Mouse (Mus musculus): Measurements from ENCODE around the gene Zfp462. TPM values are rescaled to one million over a fixed set of nuclear protein-coding genes. Genes with fewer than 3 reads are reported as not detected.

The Zfp462 gene
- polyA plus RNA-seq, 1 experiment from 2014 or later: 34.8 TPM

DNA sequence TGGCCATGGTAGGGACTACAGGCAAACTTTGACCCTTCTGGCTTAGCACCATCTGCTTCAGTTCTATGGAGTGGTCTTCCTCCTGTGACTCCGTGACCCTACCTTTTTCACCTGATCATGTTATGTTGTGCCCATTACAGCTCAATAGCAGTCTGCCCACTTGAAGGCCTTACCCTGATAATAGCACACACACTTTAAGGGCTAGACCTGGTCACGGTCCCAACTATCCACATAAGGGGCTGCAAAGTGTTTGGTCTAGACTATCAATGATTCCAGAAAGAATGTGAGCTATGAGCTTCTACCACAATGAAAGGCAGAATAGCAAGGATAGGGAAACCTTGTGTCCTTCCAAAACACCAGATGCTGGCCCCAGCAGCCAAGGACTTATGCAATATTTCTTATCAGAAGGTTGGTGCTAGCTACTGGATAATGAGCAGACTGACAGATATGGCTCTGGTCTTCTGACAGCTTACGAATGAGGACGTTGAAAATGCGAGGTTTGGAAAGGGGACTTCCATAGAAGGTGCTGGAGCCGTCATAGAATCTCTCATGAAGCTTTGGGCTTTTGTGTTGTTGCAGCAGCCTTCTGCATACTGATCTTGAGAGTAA is 139.3 kb downstream of the Zfp462 start:
- DNase-seq (ENCODE audit: low spot score) (no peak), ATAC-seq (ENCODE audit: low FRiP score) (no peak)
- H3K9ac ChIP-seq (ENCODE audit: low read depth, low read length): no peak overlapping the region
- no peak overlapping the region for H3K27ac ChIP-seq (ENCODE audit: low read depth, low read length)
- no peaks in the 10 kb centered on the region for H3K9me3 ChIP-seq (ENCODE audit: control insufficient read depth, low read length)
- H3K4me3 ChIP-seq (ENCODE audit: low read depth, low read length): no peak overlapping the region
- no peaks in the 10 kb centered on the region for H3K4me1 ChIP-seq (replicated peaks; ENCODE audit: control insufficient read depth, insufficient read depth, low read length)
- no peaks in the 10 kb centered on the region for H3K27me3 ChIP-seq (ENCODE audit: control insufficient read depth, insufficient read depth, low read length)
- peaks cover under 1% of the 10 kb centered on the region; the same call in 1 of the 2 replicates for H3K36me3 ChIP-seq (ENCODE audit: control insufficient read depth, insufficient read depth, low read length)
- H3K4me2 ChIP-seq (replicated peaks; ENCODE audit: low read depth, low read length): no peak overlapping the region
- 85% methylated on average over 6 of the region's 6 CpGs for whole genome bisulfite sequencing

DNA sequence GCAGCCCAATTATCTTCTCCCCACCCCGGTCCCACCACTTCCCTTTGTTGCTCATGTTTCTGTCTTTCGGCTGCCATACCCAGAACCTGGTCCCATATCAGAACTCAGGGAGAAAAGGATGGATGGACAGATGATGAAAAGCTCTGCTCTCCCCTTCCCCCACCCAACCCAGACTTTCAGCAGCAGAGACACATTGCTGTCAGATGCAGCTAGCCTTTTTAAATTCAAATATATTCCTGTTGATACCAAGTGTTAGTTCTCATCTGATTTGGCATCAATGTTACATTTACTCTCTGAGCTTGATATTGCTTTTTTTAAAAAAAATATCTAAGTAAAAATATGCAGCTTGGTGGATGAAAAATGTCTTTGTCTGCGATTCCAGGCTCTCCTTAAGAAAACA is 143.3 kb downstream of the Zfp462 start:
- Histone ChIP-seq H3K4me1 (replicated peaks; ENCODE audit: control insufficient read depth, insufficient read depth, low read length) (no peaks in the 10 kb centered on the region), H3K27ac (ENCODE audit: low read depth, low read length) (no peak overlapping the region), H3K9me3 (ENCODE audit: control insufficient read depth, low read length) (no peaks in the 10 kb centered on the region), H3K27me3 (ENCODE audit: control insufficient read depth, insufficient read depth, low read length) (no peaks in the 10 kb centered on the region), H3K4me2 (replicated peaks; ENCODE audit: low read depth, low read length) (no peak overlapping the region), H3K9ac (ENCODE audit: low read depth, low read length) (no peak overlapping the region), H3K4me3 (ENCODE audit: low read depth, low read length) (no peak overlapping the region), H3K36me3 (ENCODE audit: control insufficient read depth, insufficient read depth, low read length) (no peaks in the 10 kb centered on the region)
- ATAC-seq (ENCODE audit: low FRiP score): no peak
- no peak for DNase-seq (ENCODE audit: low spot score)
- 88% methylated on average over 3 of the region's 3 CpGs for WGBS

DNA sequence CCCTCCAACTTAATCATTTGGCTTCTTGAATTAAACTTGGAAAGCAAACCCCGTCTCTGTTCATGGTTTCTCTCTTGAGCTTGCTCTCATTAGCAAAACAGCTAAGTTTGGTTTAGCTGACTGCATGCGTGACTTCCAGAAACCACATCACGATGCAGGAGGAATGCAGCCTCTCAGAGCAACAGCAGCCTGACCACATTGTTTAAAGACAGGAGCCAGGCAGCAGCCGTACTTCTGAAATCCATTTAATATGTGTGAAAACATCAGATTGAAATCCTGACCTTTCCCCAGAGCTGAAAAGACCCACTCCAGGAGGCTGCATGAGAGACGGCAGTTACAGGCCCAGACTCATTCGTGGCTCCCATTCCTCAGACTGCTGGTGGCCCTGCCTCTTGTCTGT is 144.1 kb downstream of the Zfp462 start:
- no peak overlapping the region for H3K4me2 ChIP-seq (replicated peaks; ENCODE audit: low read depth, low read length)
- DNase-seq (ENCODE audit: low spot score): no peak
- no peak overlapping the region for H3K27ac ChIP-seq (ENCODE audit: low read depth, low read length)
- no peak for ATAC-seq (ENCODE audit: low FRiP score)
- H3K9me3 ChIP-seq (ENCODE audit: control insufficient read depth, low read length): no peaks in the 10 kb centered on the region
- H3K4me3 ChIP-seq (ENCODE audit: low read depth, low read length): no peak overlapping the region
- no peak overlapping the region for H3K9ac ChIP-seq (ENCODE audit: low read depth, low read length)
- no peaks in the 10 kb centered on the region for H3K27me3 ChIP-seq (ENCODE audit: control insufficient read depth, insufficient read depth, low read length)
- no peaks in the 10 kb centered on the region for H3K4me1 ChIP-seq (replicated peaks; ENCODE audit: control insufficient read depth, insufficient read depth, low read length)
- WGBS: 39% methylated on average over 6 of the region's 6 CpGs
- no peaks in the 10 kb centered on the region for H3K36me3 ChIP-seq (ENCODE audit: control insufficient read depth, insufficient read depth, low read length)

DNA sequence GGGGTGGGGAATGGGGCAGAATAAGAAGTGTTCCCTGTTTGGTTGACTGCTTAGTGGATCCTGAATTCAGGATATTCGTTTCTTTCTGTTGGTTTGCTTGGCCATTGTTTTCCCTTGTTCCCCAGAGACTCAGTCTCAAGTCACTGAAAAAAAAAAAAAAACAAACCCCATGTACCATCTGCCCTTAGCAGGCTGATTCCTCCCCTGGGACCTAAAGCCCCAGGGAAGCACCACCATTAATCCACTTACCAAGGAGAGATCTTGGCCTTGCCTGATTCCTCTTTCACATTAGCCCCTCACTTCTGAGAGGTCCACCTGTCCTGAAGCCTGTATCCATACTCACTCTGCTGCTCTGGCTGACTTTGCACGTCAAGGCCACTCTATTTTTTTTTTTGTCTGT is 152.3 kb downstream of the Zfp462 start:
- WGBS: 23% methylated on average over 2 of the region's 2 CpGs
- Histone ChIP-seq H3K27ac (ENCODE audit: low read depth, low read length) (no peak overlapping the region), H3K4me1 (replicated peaks; ENCODE audit: control insufficient read depth, insufficient read depth, low read length) (no peaks in the 10 kb centered on the region), H3K36me3 (ENCODE audit: control insufficient read depth, insufficient read depth, low read length) (no peaks in the 10 kb centered on the region), H3K9ac (ENCODE audit: low read depth, low read length) (no peak overlapping the region), H3K27me3 (ENCODE audit: control insufficient read depth, insufficient read depth, low read length) (no peaks in the 10 kb centered on the region), H3K4me3 (ENCODE audit: low read depth, low read length) (no peak overlapping the region), H3K9me3 (ENCODE audit: control insufficient read depth, low read length) (no peaks in the 10 kb centered on the region), H3K4me2 (replicated peaks; ENCODE audit: low read depth, low read length) (no peak overlapping the region)
- DNase-seq (ENCODE audit: low spot score): no peak
- no peak for ATAC-seq (ENCODE audit: low FRiP score)

DNA sequence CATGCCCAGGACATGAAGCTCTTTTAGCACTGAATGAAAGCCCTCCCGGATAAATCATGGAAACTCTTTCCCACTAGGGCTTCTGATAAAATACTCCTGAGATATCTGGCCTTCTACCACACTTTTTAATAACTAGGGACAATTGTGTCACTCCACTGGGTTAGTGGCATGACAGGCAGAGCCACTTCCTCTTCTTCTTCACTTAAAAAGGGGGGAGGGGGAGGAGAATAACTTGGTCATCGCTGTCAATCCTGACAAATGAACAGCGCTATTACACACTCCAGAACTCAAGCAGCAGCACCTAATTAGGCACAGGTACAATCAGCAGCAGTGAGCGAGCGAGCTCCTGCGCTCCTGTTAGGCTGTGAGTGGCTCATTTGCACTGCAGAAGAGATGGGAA is 153.5 kb downstream of the Zfp462 start:
- ATAC-seq (ENCODE audit: low FRiP score) (no peak), DNase-seq (ENCODE audit: low spot score) (no peak)
- Histone ChIP-seq H3K27ac (ENCODE audit: low read depth, low read length) (no peak overlapping the region), H3K9me3 (ENCODE audit: control insufficient read depth, low read length) (no peaks in the 10 kb centered on the region), H3K4me2 (replicated peaks; ENCODE audit: low read depth, low read length) (no peak overlapping the region), H3K4me3 (ENCODE audit: low read depth, low read length) (no peak overlapping the region), H3K4me1 (replicated peaks; ENCODE audit: control insufficient read depth, insufficient read depth, low read length) (no peaks in the 10 kb centered on the region), H3K36me3 (ENCODE audit: control insufficient read depth, insufficient read depth, low read length) (no peaks in the 10 kb centered on the region), H3K9ac (ENCODE audit: low read depth, low read length) (no peak overlapping the region), H3K27me3 (ENCODE audit: control insufficient read depth, insufficient read depth, low read length) (no peaks in the 10 kb centered on the region)
- WGBS: 68% methylated on average over 6 of the region's 6 CpGs

DNA sequence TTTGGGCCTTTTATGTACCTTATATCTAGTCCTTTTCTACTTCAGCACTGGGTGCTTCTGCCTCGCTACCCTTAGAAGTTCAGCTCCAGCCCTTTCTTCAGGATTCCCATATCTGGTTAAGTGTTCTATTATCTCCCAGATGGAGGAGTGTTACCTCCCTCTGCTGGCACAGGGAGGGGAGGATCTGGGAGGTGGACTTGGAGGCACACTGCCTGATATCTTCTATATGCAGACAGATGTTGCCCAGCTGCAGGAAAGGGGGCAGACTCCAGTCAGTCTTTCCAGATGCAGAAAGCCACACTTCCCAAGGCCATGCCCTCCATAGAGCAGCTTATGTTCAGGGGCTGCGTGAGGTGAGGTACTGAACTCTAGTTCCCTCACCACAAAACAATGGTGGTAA is 156.0 kb downstream of the Zfp462 start:
- Histone ChIP-seq H3K9me3 (ENCODE audit: control insufficient read depth, low read length) (no peaks in the 10 kb centered on the region), H3K27me3 (ENCODE audit: control insufficient read depth, insufficient read depth, low read length) (no peaks in the 10 kb centered on the region), H3K4me1 (replicated peaks; ENCODE audit: control insufficient read depth, insufficient read depth, low read length) (no peaks in the 10 kb centered on the region), H3K36me3 (ENCODE audit: control insufficient read depth, insufficient read depth, low read length) (no peaks in the 10 kb centered on the region), H3K9ac (ENCODE audit: low read depth, low read length) (no peak overlapping the region), H3K27ac (ENCODE audit: low read depth, low read length) (no peak overlapping the region), H3K4me2 (replicated peaks; ENCODE audit: low read depth, low read length) (no peak overlapping the region), H3K4me3 (ENCODE audit: low read depth, low read length) (no peak overlapping the region)
- no peak for ATAC-seq (ENCODE audit: low FRiP score)
- no peak for DNase-seq (ENCODE audit: low spot score)
- WGBS: 82% methylated on average over 2 of the region's 2 CpGs

DNA sequence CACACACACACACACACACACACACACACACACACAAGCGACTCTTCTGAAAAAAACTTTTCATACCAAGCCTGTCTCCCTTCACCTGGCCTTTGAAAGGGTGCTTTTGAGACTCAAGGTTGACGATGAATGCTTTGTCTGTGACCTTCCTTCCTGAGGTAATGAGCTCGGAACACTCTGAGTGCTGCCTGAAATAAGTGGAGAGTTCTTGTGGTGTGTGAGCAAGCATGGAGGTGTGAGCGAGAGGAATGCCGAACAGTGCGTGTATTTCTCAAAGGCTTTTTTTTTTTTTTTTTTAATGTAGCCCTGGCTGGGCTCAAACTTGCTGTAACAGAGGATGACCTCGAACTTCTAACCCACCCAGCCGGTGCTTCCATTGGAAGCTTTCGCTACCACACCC is 156.8 kb downstream of the Zfp462 start:
- ATAC-seq (ENCODE audit: low FRiP score): no peak
- Histone ChIP-seq H3K27ac (ENCODE audit: low read depth, low read length) (no peak overlapping the region), H3K4me2 (replicated peaks; ENCODE audit: low read depth, low read length) (no peak overlapping the region), H3K27me3 (ENCODE audit: control insufficient read depth, insufficient read depth, low read length) (no peaks in the 10 kb centered on the region), H3K9me3 (ENCODE audit: control insufficient read depth, low read length) (no peaks in the 10 kb centered on the region), H3K4me1 (replicated peaks; ENCODE audit: control insufficient read depth, insufficient read depth, low read length) (no peaks in the 10 kb centered on the region), H3K4me3 (ENCODE audit: low read depth, low read length) (no peak overlapping the region), H3K9ac (ENCODE audit: low read depth, low read length) (no peak overlapping the region), H3K36me3 (ENCODE audit: control insufficient read depth, insufficient read depth, low read length) (no peaks in the 10 kb centered on the region)
- DNase-seq (ENCODE audit: low spot score): no peak
- WGBS: 91% methylated on average over 9 of the region's 9 CpGs

DNA sequence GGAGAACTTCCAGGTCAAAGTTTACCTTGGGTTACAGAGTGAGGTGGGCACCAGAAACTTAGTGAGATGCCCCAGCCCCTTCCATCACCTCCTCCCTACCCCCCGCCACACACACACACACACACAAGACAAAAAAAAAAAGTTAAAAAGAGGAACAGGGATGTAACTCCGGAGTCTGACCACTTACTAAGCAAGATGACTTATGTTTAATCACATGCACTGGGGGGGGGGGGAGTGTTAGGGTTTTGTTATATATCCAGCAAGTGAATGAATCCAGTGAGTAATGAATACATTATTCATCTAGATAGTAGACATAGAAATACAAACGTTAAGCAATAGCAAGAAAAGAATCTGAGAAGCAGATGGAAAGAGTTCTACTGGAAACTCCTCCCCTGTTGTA is 157.5 kb downstream of the Zfp462 start:
- Histone ChIP-seq H3K27me3 (ENCODE audit: control insufficient read depth, insufficient read depth, low read length) (no peaks in the 10 kb centered on the region), H3K36me3 (ENCODE audit: control insufficient read depth, insufficient read depth, low read length) (no peaks in the 10 kb centered on the region), H3K9me3 (ENCODE audit: control insufficient read depth, low read length) (no peaks in the 10 kb centered on the region), H3K4me3 (ENCODE audit: low read depth, low read length) (no peak overlapping the region), H3K4me1 (replicated peaks; ENCODE audit: control insufficient read depth, insufficient read depth, low read length) (no peaks in the 10 kb centered on the region), H3K9ac (ENCODE audit: low read depth, low read length) (no peak overlapping the region), H3K4me2 (replicated peaks; ENCODE audit: low read depth, low read length) (no peak overlapping the region), H3K27ac (ENCODE audit: low read depth, low read length) (no peak overlapping the region)
- ATAC-seq (ENCODE audit: low FRiP score) (no peak), DNase-seq (ENCODE audit: low spot score) (no peak)
- WGBS: 93% methylated on average over 3 of the region's 3 CpGs

DNA sequence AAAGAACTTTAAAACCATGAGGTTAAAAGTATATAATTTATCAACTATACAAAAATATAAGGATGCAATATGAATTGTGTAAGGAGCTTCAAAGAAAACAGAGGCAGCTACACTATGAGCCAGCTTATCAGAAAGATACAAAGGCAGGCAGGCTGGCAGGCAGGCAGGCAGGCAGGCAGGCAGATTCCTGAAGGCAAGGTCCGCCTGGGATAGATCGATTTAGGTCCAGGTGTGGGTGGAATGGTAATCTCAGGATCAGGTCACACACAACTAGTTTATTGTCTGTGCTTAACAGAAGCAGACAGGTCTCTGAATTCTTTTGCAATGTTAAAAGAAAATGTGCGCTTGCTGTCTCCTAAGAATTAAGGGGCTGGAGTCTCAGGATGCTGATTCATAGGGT is 158.7 kb downstream of the Zfp462 start:
- H3K36me3 ChIP-seq (ENCODE audit: control insufficient read depth, insufficient read depth, low read length): no peaks in the 10 kb centered on the region
- WGBS: 78% methylated on average over 3 of the region's 3 CpGs
- H3K4me1 ChIP-seq (replicated peaks; ENCODE audit: control insufficient read depth, insufficient read depth, low read length): no peaks in the 10 kb centered on the region
- no peak overlapping the region for H3K9ac ChIP-seq (ENCODE audit: low read depth, low read length)
- H3K9me3 ChIP-seq (ENCODE audit: control insufficient read depth, low read length): no peaks in the 10 kb centered on the region
- H3K4me3 ChIP-seq (ENCODE audit: low read depth, low read length): no peak overlapping the region
- H3K27ac ChIP-seq (ENCODE audit: low read depth, low read length): no peak overlapping the region
- no peaks in the 10 kb centered on the region for H3K27me3 ChIP-seq (ENCODE audit: control insufficient read depth, insufficient read depth, low read length)
- H3K4me2 ChIP-seq (replicated peaks; ENCODE audit: low read depth, low read length): no peak overlapping the region
- no peak for DNase-seq (ENCODE audit: low spot score)
- no peak for ATAC-seq (ENCODE audit: low FRiP score)
